Mouse (Mus musculus) kidney, adult 2 months (tissue): ENCODE measurements around the gene Scn4a. TPM values are rescaled to one million over a fixed set of nuclear protein-coding genes. Genes with fewer than 3 reads are reported as not detected.
A peak's percentile ranks its signal among the peaks of the same experiment; 100 is the strongest.

Experiments used
- DNase-seq: peaks from one replicate; pipeline ENCODE4 v3.0.0; 2021
- H3K27ac ChIP-seq: fragments of 200-500 bp; 2 replicates; pipeline ENCODE4 v1.5.1; 2012; ENCODE audit warnings: low read depth, low read length, control low read depth, inconsistent platforms; ENCODE audit not compliant: insufficient read depth
- H3K27me3 ChIP-seq: fragments of 200-500 bp; replicated peaks from 2 replicates; pipeline ENCODE4 v1.6.1; 2012; ENCODE audit warnings: mild to moderate bottlenecking, moderate library complexity, low read length, inconsistent platforms; ENCODE audit not compliant: control insufficient read depth, insufficient read depth
- H3K36me3 ChIP-seq: fragments of 200-500 bp; 2 replicates; pipeline ENCODE4 v1.6.1; 2012; ENCODE audit warnings: mild to moderate bottlenecking, moderate library complexity, low read length, inconsistent platforms; ENCODE audit not compliant: control insufficient read depth, insufficient read depth
- H3K4me1 ChIP-seq: fragments of 200-500 bp; 2 replicates; pipeline ENCODE4 v1.6.1; 2011; ENCODE audit warnings: low read length; ENCODE audit not compliant: control insufficient read depth, insufficient read depth
- H3K4me3 ChIP-seq: fragments of 200-500 bp; 2 replicates; pipeline ENCODE4 v1.5.1; 2011; ENCODE audit warnings: mild to moderate bottlenecking, low read depth, low read length, control low read depth; ENCODE audit not compliant: insufficient read depth
- CTCF ChIP-seq: fragments of 200-500 bp; conservative IDR thresholded peaks from 2 replicates; pipeline ENCODE4 v1.5.1; 2011; ENCODE audit warnings: low read depth, mild to moderate bottlenecking, control low read depth, low read length, moderate library complexity, mixed read lengths; ENCODE audit not compliant: insufficient read depth, insufficient read length
- POLR2A ChIP-seq: fragments of 200-500 bp; IDR thresholded peaks from one replicate; pipeline ENCODE4 v1.6.1; 2011; ENCODE audit warnings: low read depth, low read length, control low read depth
- WGBS: fragments of 180-500 bp; shearing (Covaris S2); methylation state at CpG from one replicate; pipeline ENCODE4 v1.1.7; 2018; 5-methylcytosine and 5-hydroxymethylcytosine counted together
- polyA plus RNA-seq: library from polyadenylated mRNA; depleted of rRNA; stranded (reverse); fragments of >200 nt; gene quantifications from 2 replicates; pipeline ENCODE4 v1.2.3, GENCODE M21; 2012

Scn4a gene
- polyA plus RNA-seq, 1 experiment, result 1.9 TPM

GRCm38 (mm10) chr11:106284126-106284525 lies 69.0 kb downstream of the Scn4a start:
- DNase-seq, result no peak
- 63% methylated on average over 8 of the region's 8 CpGs for WGBS
- TF ChIP-seq CTCF, result no peak

GRCm38 (mm10) chr11:106283371-106283770 lies 69.7 kb downstream of the Scn4a start:
- no peak overlapping the region for H3K4me3 ChIP-seq
- H3K27me3 ChIP-seq, result no peaks in the 10 kb centered on the region
- no peak for DNase-seq
- TF ChIP-seq POLR2A, result no peak
- no peak for TF ChIP-seq CTCF
- H3K27ac ChIP-seq, result no peak overlapping the region
- no peaks in the 10 kb centered on the region for H3K4me1 ChIP-seq
- no peaks in the 10 kb centered on the region for H3K36me3 ChIP-seq
- 83% methylated on average over 4 of the region's 4 CpGs for WGBS

More at GRCm38 (mm10) chr11:106284126-106284525, 69.0 kb downstream of the Scn4a start:
- Histone ChIP-seq H3K4me1 (no peaks in the 10 kb centered on the region), H3K27me3 (no peaks in the 10 kb centered on the region), H3K4me3 (no peak overlapping the region), H3K36me3 (no peaks in the 10 kb centered on the region), H3K27ac (no peak overlapping the region)

GRCm38 (mm10) chr11:106282452-106282851 lies 70.6 kb downstream of the Scn4a start:
- Histone ChIP-seq H3K36me3 (no peaks in the 10 kb centered on the region), H3K27ac (no peak overlapping the region), H3K4me3 (no peak overlapping the region), H3K27me3 (no peaks in the 10 kb centered on the region), H3K4me1 (no peaks in the 10 kb centered on the region)
- TF ChIP-seq CTCF (no peak), POLR2A (no peak)
- no peak for DNase-seq
- WGBS, result 84% methylated on average over 6 of the region's 6 CpGs

GRCm38 (mm10) chr11:106276454-106276853 lies 76.6 kb downstream of the Scn4a start, which contains the start of gene Tcam1:
Tcam1 (plus strand) TSS chr11:106276672.
- Histone ChIP-seq H3K27ac (no peak within 1 kb of the TSS), H3K27me3 (no peaks in the 10 kb centered on the region), H3K4me1 (peaks cover 5% of the 10 kb centered on the region), H3K36me3 (no peaks in the 10 kb centered on the region), H3K4me3 (no peak within 1 kb of the TSS)
- 4% methylated on average over 25 of the region's 25 CpGs for WGBS
- peak; percentile 95 for DNase-seq
- TF ChIP-seq POLR2A (no peak), CTCF (peak; percentile 98)

- DNase-seq, result peak; percentile 73
- Histone ChIP-seq H3K4me3 (no peak overlapping the region), H3K27ac (no peak overlapping the region), H3K4me1 (peaks cover 17% of the 10 kb centered on the region), H3K27me3 (no peaks in the 10 kb centered on the region), H3K36me3 (no peaks in the 10 kb centered on the region)
- WGBS, result 45% methylated on average over 7 of the region's 7 CpGs
- TF ChIP-seq POLR2A, result no peak
These were observed 78.1 kb downstream of the Scn4a start for GRCm38 (mm10) chr11:106274971-106275411.

GRCm38 (mm10) chr11:106274374-106274773 lies 78.7 kb downstream of the Scn4a start:
- Histone ChIP-seq H3K27me3 (no peaks in the 10 kb centered on the region), H3K27ac (no peak overlapping the region), H3K4me1 (peaks cover 18% of the 10 kb centered on the region), H3K4me3 (no peak overlapping the region), H3K36me3 (no peaks in the 10 kb centered on the region)
- 85% methylated on average over 1 of the region's 1 CpGs for WGBS
- no peak for DNase-seq
- no peak for TF ChIP-seq CTCF

- H3K27me3 ChIP-seq, result no peaks in the 10 kb centered on the region
These were observed 79.3 kb downstream of the Scn4a start for GRCm38 (mm10) chr11:106273811-106274210.

GRCm38 (mm10) chr11:106273311-106273684 lies 79.8 kb downstream of the Scn4a start:
- no peaks in the 10 kb centered on the region for H3K36me3 ChIP-seq
- H3K4me1 ChIP-seq, result peaks cover 28% of the 10 kb centered on the region
- 6% methylated on average over 16 of the region's 16 CpGs for WGBS
- no peaks in the 10 kb centered on the region for H3K27me3 ChIP-seq
- H3K4me3 ChIP-seq, result peak overlapping the region; percentile 58
- no peak for DNase-seq
- peak overlapping the region; percentile 63 for H3K27ac ChIP-seq
- no peak for TF ChIP-seq CTCF
- no peak for TF ChIP-seq POLR2A

More at GRCm38 (mm10) chr11:106273811-106274210, 79.3 kb downstream of the Scn4a start:
- Histone ChIP-seq H3K4me3 (no peak overlapping the region), H3K27ac (no peak overlapping the region), H3K4me1 (peaks cover 23% of the 10 kb centered on the region), H3K36me3 (no peaks in the 10 kb centered on the region)
- DNase-seq, result no peak
- 93% methylated on average over 6 of the region's 6 CpGs for WGBS
- TF ChIP-seq POLR2A, result no peak
- TF ChIP-seq CTCF, result no peak
